Mouse (Mus musculus): ENCODE measurements around the gene Map2. TPM values are rescaled to one million over a fixed set of nuclear protein-coding genes. Genes with fewer than 3 reads are reported as not detected.
A peak's percentile ranks its signal among the peaks of the same experiment; 100 is the strongest.

Gene Map2
- polyA plus RNA-seq, 1 experiment from 2014 or later: 298 TPM

DNA sequence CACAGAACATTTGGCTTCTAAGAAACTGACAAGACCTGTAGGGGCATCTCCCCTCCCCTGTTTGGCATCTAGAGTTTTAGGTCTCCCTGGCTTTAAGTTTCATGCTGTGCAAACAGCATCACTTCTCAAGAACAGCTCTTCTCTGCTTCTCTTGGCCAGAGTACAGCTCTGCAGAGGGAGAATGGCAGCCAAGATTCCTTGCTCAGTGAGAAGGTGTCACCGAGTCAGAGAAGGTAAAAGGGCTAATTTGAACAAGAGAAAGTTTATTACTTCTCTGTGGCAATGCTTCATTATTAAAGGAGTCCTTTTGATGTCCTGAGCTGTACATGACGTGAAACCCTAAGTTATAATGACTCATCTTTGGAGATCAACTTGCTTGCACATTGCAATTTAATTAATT is 10.4 kb upstream of the Map2 start:
- peak; percentile 59 for DNase-seq (ENCODE audit: low spot score)

DNA sequence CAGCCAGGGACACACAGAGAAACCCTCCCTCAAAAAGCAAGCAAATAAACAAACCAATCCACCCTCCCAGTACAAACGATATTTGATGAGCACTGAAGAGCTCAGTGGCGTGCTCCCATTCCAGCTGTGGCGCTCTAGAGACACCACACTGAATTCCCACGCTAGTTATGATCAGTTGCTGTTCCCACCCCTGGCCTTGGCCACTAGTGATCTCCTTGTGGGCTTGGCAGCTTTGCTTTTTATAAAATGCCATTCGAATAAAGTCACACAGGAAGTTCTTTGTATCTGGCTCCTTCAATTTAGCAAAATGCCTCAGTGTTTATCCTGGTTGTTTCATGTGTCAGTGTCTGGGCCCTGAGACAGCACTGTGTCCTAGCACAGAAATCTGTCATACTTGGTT is 6.4 kb upstream of the Map2 start:
- Histone ChIP-seq H3K9ac (ENCODE audit: low read length) (no peak overlapping the region), H3K9me3 (replicated peaks; ENCODE audit: control insufficient read depth, low read length) (no peaks in the 10 kb centered on the region), H3K27ac (ENCODE audit: low read depth, low read length) (0 out of 2 replicates have a peak overlapping the region, but pooled peaks have one; percentile 24), H3K4me2 (ENCODE audit: low read length) (no peak overlapping the region), H3K4me3 (ENCODE audit: low read depth, low read length) (no peak overlapping the region), H3K27me3 (replicated peaks; ENCODE audit: control insufficient read depth, insufficient read depth, low read length) (no peaks in the 10 kb centered on the region), H3K36me3 (ENCODE audit: control insufficient read depth, insufficient read depth, low read length) (no peaks in the 10 kb centered on the region), H3K4me1 (ENCODE audit: control insufficient read depth, insufficient read depth, low read length) (peaks cover 5% of the 10 kb centered on the region; the same call in 1 of the 2 replicates)
- no peak for DNase-seq (ENCODE audit: low spot score)
- WGBS: 71% methylated on average over 5 of the region's 5 CpGs
- ATAC-seq: no peak

More for the DNA sequence above, 10.4 kb upstream of the Map2 start:
- 36% methylated on average over 2 of the region's 2 CpGs for WGBS
- ATAC-seq: peak; percentile 26; the same call in 1 of the 2 replicates
- no peaks in the 10 kb centered on the region for H3K36me3 ChIP-seq (ENCODE audit: control insufficient read depth, insufficient read depth, low read length)
- no peaks in the 10 kb centered on the region for H3K9me3 ChIP-seq (replicated peaks; ENCODE audit: control insufficient read depth, low read length)
- H3K9ac ChIP-seq (ENCODE audit: low read length): no peak overlapping the region
- peaks cover 5% of the 10 kb centered on the region; the same call in 1 of the 2 replicates for H3K4me1 ChIP-seq (ENCODE audit: control insufficient read depth, insufficient read depth, low read length)
- no peaks in the 10 kb centered on the region for H3K27me3 ChIP-seq (replicated peaks; ENCODE audit: control insufficient read depth, insufficient read depth, low read length)
- H3K4me2 ChIP-seq (ENCODE audit: low read length): no peak overlapping the region
- H3K27ac ChIP-seq (ENCODE audit: low read depth, low read length): no peak overlapping the region
- H3K4me3 ChIP-seq (ENCODE audit: low read depth, low read length): no peak overlapping the region

DNA sequence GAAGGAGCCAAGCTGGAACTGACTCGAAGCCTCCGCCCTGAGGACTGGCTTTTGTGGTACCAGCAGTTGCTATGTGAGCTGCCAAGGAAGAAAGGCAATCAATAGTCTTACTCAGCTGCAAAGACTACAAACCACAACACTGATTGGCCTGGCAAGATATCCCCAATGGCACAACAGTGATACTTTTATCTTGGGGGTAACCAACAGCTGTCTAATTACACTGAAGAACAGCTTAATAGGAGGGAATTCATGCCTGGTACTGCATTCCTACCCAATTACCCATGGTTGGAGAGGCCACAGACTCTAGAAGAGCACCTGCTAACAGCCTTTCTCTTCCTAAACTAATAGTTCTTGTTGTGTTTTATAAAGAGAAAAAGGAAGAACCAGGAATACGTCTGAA is 2.9 kb upstream of the Map2 start:
- ATAC-seq: no peak
- WGBS: 19% methylated on average over 3 of the region's 3 CpGs
- no peak overlapping the region for H3K27ac ChIP-seq (ENCODE audit: low read depth, low read length)

GRCm38 (mm10) chr1:66173630-66174029 is 1.4 kb upstream of the Map2 start:
- H3K4me1 ChIP-seq (ENCODE audit: control insufficient read depth, insufficient read depth, low read length): peaks cover 7% of the 10 kb centered on the region; the same call in 1 of the 2 replicates
- DNase-seq (ENCODE audit: low spot score) (no peak), ATAC-seq (no peak)
- H3K9me3 ChIP-seq (replicated peaks; ENCODE audit: control insufficient read depth, low read length): no peaks in the 10 kb centered on the region
- H3K4me2 ChIP-seq (ENCODE audit: low read length): no peak overlapping the region
- no peaks in the 10 kb centered on the region for H3K27me3 ChIP-seq (replicated peaks; ENCODE audit: control insufficient read depth, insufficient read depth, low read length)
- H3K9ac ChIP-seq (ENCODE audit: low read length): no peak overlapping the region
- H3K4me3 ChIP-seq (ENCODE audit: low read depth, low read length): no peak overlapping the region
- H3K27ac ChIP-seq (ENCODE audit: low read depth, low read length): 0 out of 2 replicates have a peak overlapping the region, but pooled peaks have one; percentile 23
- no peaks in the 10 kb centered on the region for H3K36me3 ChIP-seq (ENCODE audit: control insufficient read depth, insufficient read depth, low read length)
- WGBS: 49% methylated on average over 5 of the region's 5 CpGs

More for the DNA sequence above, 2.9 kb upstream of the Map2 start:
- DNase-seq (ENCODE audit: low spot score): peak; percentile 74
- Histone ChIP-seq H3K4me3 (ENCODE audit: low read depth, low read length) (no peak overlapping the region), H3K4me1 (ENCODE audit: control insufficient read depth, insufficient read depth, low read length) (no peaks in the 10 kb centered on the region), H3K36me3 (ENCODE audit: control insufficient read depth, insufficient read depth, low read length) (no peaks in the 10 kb centered on the region), H3K27me3 (replicated peaks; ENCODE audit: control insufficient read depth, insufficient read depth, low read length) (no peaks in the 10 kb centered on the region), H3K9ac (ENCODE audit: low read length) (no peak overlapping the region), H3K9me3 (replicated peaks; ENCODE audit: control insufficient read depth, low read length) (no peaks in the 10 kb centered on the region), H3K4me2 (ENCODE audit: low read length) (no peak overlapping the region)

DNA sequence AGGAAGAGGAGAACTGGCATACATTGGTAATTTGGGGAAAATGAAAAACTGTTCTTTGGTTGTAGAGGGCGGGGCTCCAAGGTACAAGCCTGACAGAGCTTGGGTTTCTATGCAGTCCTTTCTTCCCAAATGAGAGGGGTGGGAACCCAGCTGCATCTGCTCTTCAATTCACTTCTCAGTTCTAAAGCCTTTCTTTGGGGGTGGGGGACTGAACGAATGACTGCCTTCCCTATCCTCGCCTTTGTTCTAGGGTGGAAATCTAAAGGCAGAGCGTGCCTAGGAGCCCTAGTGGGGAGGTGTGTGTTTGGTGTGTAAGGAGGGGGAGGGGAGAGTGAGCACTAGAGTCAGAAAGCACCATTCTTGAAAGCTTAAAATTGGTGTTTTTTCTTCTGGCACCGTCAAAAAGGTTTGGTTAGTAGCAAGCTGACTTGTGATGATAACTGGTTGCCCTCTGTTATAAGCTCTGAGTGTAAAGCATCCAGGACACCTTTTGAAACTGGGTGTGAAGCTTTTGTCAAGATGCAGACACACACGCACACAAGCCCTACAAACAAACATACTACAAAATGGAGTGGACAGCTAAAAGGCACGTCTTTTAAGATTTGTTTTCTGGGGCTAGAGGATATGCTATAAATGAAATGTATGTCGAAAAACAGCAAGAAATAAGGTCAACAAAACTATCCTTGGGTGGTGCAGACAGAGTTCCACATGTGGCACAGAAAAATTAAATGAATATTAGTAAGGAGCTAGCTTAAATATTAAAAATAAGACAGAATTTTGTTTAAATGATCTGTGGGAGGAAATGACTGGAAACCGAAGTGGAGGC is 1.2 kb downstream of the Map2 start:
- Histone ChIP-seq H3K4me2 (ENCODE audit: low read length) (peak overlapping the region; percentile 58), H3K9me3 (replicated peaks; ENCODE audit: control insufficient read depth, low read length) (no peaks in the 10 kb centered on the region), H3K4me1 (ENCODE audit: control insufficient read depth, insufficient read depth, low read length) (peaks cover 7% of the 10 kb centered on the region; the same call in 1 of the 2 replicates), H3K9ac (ENCODE audit: low read length) (peak overlapping the region; percentile 89), H3K36me3 (ENCODE audit: control insufficient read depth, insufficient read depth, low read length) (0 out of 2 replicates have a peak, but pooled peaks cover 10% of the 10 kb centered on the region), H3K4me3 (ENCODE audit: low read depth, low read length) (peak overlapping the region; percentile 61), H3K27ac (ENCODE audit: low read depth, low read length) (peak overlapping the region; percentile 86), H3K27me3 (replicated peaks; ENCODE audit: control insufficient read depth, insufficient read depth, low read length) (no peaks in the 10 kb centered on the region)
- ATAC-seq (peak; percentile 54), DNase-seq (ENCODE audit: low spot score) (peak; percentile 91)
- WGBS: 9% methylated on average over 9 of the region's 9 CpGs

DNA sequence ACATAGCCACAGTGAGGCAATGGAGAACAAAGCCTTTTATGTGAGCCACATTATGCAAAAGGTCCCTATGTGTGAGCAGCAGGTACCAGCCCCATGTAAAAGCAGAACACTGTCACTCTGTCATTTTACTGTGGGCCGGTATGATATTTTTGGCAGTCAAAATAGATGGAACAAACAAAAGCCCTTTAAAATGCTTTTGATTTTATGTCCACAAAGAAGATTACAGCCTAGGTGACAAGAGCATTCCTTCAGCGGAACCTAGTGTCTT is 1.7 kb downstream of the Map2 start:
- 19% methylated on average over 2 of the region's 2 CpGs for WGBS
- DNase-seq (ENCODE audit: low spot score): peak; percentile 68

DNA sequence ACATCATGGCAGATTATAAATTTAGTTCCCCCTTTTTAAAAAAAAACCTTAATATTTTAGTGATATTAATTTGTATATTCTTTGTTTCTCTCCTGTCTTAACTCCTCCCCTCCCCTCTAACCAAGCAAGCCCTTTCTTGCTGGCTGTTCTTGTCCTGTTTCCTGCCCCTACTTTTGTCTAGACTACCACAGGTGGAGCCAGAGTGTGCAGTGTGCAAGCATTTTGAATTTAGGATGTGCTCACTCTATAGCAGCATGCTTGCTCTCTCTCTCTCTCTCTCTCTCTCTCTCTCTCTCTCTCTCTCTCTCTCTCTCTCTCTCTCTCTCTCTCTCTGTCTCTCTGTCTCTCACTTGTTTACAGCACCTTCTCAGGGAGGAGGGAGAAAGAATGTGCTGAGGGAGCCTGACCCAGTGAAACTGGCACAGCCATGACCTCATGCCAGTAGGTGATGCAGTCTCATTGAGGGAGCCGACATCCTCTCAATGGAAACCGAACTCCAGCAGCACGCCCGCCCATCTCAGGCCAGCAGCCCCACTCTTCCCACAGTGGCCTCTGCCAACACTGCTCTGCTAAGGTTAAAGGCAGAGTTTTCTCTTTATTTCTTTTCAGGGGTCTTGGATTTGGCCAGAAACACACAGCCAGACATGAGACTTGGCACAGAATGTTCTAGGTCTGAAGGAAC is 2.6 kb downstream of the Map2 start:
- no peaks in the 10 kb centered on the region for H3K9me3 ChIP-seq (replicated peaks; ENCODE audit: control insufficient read depth, low read length)
- H3K9ac ChIP-seq (ENCODE audit: low read length): peak overlapping the region; percentile 89
- H3K4me2 ChIP-seq (ENCODE audit: low read length): peak overlapping the region; percentile 58
- DNase-seq (ENCODE audit: low spot score): peak; percentile 72
- H3K36me3 ChIP-seq (ENCODE audit: control insufficient read depth, insufficient read depth, low read length): peaks cover 19% of the 10 kb centered on the region; the same call in 1 of the 2 replicates
- WGBS: 11% methylated on average over 4 of the region's 4 CpGs
- H3K4me1 ChIP-seq (ENCODE audit: control insufficient read depth, insufficient read depth, low read length): peaks cover 7% of the 10 kb centered on the region; the same call in 1 of the 2 replicates
- peak overlapping the region; percentile 53; the same call in 1 of the 2 replicates for H3K27ac ChIP-seq (ENCODE audit: low read depth, low read length)
- no peaks in the 10 kb centered on the region for H3K27me3 ChIP-seq (replicated peaks; ENCODE audit: control insufficient read depth, insufficient read depth, low read length)
- peak; percentile 16; the same call in 1 of the 2 replicates for ATAC-seq
- peak overlapping the region; percentile 61 for H3K4me3 ChIP-seq (ENCODE audit: low read depth, low read length)

More for the DNA sequence above, 1.7 kb downstream of the Map2 start:
- no peak for ATAC-seq
- 0 out of 2 replicates have a peak, but pooled peaks cover 14% of the 10 kb centered on the region for H3K36me3 ChIP-seq (ENCODE audit: control insufficient read depth, insufficient read depth, low read length)
- no peaks in the 10 kb centered on the region for H3K27me3 ChIP-seq (replicated peaks; ENCODE audit: control insufficient read depth, insufficient read depth, low read length)
- H3K4me2 ChIP-seq (ENCODE audit: low read length): peak overlapping the region; percentile 58
- peak overlapping the region; percentile 61 for H3K4me3 ChIP-seq (ENCODE audit: low read depth, low read length)
- H3K4me1 ChIP-seq (ENCODE audit: control insufficient read depth, insufficient read depth, low read length): peaks cover 7% of the 10 kb centered on the region; the same call in 1 of the 2 replicates
- H3K9ac ChIP-seq (ENCODE audit: low read length): peak overlapping the region; percentile 89
- H3K27ac ChIP-seq (ENCODE audit: low read depth, low read length): peak overlapping the region; percentile 86
- no peaks in the 10 kb centered on the region for H3K9me3 ChIP-seq (replicated peaks; ENCODE audit: control insufficient read depth, low read length)

- ATAC-seq (no peak; the same call in 1 of the 2 replicates), DNase-seq (ENCODE audit: low spot score) (peak; percentile 61)
- H3K4me1 ChIP-seq (ENCODE audit: control insufficient read depth, insufficient read depth, low read length): peaks cover 13% of the 10 kb centered on the region
- H3K27me3 ChIP-seq (replicated peaks; ENCODE audit: control insufficient read depth, insufficient read depth, low read length): no peaks in the 10 kb centered on the region
- H3K4me3 ChIP-seq (ENCODE audit: low read depth, low read length): no peak overlapping the region
- no peak overlapping the region for H3K9ac ChIP-seq (ENCODE audit: low read length)
- H3K36me3 ChIP-seq (ENCODE audit: control insufficient read depth, insufficient read depth, low read length): peaks cover 3% of the 10 kb centered on the region; the same call in 1 of the 2 replicates
- H3K9me3 ChIP-seq (replicated peaks; ENCODE audit: control insufficient read depth, low read length): no peaks in the 10 kb centered on the region
- no peak overlapping the region; the same call in 1 of the 2 replicates for H3K4me2 ChIP-seq (ENCODE audit: low read length)
- H3K27ac ChIP-seq (ENCODE audit: low read depth, low read length): no peak overlapping the region
- 40% methylated on average over 12 of the region's 12 CpGs for WGBS
Measured at GRCm38 (mm10) chr1:66187016-66187681, 12.1 kb downstream of the Map2 start.

All from forebrain, embryonic 14.5 days (tissue).